ENCODE assay signal across 21 mouse cellular contexts in genomic region chr13:77408530-77408929, GRCm38 (mm10).
A peak's percentile ranks its signal among the peaks of the same experiment; 100 is the strongest.
DNase-seq lines count a peak whose midpoint lies in the region; ATAC-seq and TF ChIP-seq lines count a peak whose summit lies in the region.
"Had no signal": no experiment of that assay in that cellular context is flagged by ENCODE, and none has a peak within 500 bp of the region (broad histone marks: within the 10 kb centered on the region; RNA-seq: fewer than 3 reads in every experiment).

No protein-coding gene starts in this region.

- no peak overlapping the region for H3K9ac ChIP-seq in forebrain, postnatal 0 days
- H3K9ac ChIP-seq in forebrain, embryonic 14.5 days (ENCODE audit: low read length), result no peak overlapping the region
- H3K9ac ChIP-seq: forebrain, embryonic 13.5 days; lung, embryonic 15.5 days; neural tube, embryonic 12.5 days; stomach, embryonic 15.5 days had no signal

- no peak overlapping the region for H3K4me2 ChIP-seq in forebrain, postnatal 0 days (ENCODE audit: low read depth)
- no peak overlapping the region for H3K4me2 ChIP-seq in forebrain, embryonic 14.5 days (ENCODE audit: low read length)
- H3K4me2 ChIP-seq: forebrain, embryonic 13.5 days; liver, embryonic 11.5 days; lung, embryonic 15.5 days; neural tube, embryonic 12.5 days; stomach, embryonic 15.5 days had no signal

- H3K4me3 ChIP-seq in forebrain, postnatal 0 days (ENCODE audit: low read depth, low read length), result no peak overlapping the region
- no peak overlapping the region for H3K4me3 ChIP-seq in forebrain, embryonic 14.5 days (ENCODE audit: low read depth, low read length)
- H3K4me3 ChIP-seq in layer of hippocampus, adult 2 months, result no peak overlapping the region
- H3K4me3 ChIP-seq: forebrain, embryonic 13.5 days; lung, embryonic 15.5 days; megakaryocyte, embryonic 14.5 days; neural tube, embryonic 12.5 days; stomach, embryonic 15.5 days had no signal

- no peaks in the 10 kb centered on the region for H3K36me3 ChIP-seq in forebrain, postnatal 0 days (ENCODE audit: insufficient read depth)
- H3K36me3 ChIP-seq in forebrain, embryonic 14.5 days (ENCODE audit: control insufficient read depth, insufficient read depth, low read length), result no peaks in the 10 kb centered on the region
- H3K36me3 ChIP-seq: lung, embryonic 15.5 days; neural tube, embryonic 12.5 days; stomach, embryonic 15.5 days had no signal

- H3K9me3 ChIP-seq in forebrain, postnatal 0 days (ENCODE audit: low read length), result no peaks in the 10 kb centered on the region
- no peaks in the 10 kb centered on the region for H3K9me3 ChIP-seq in forebrain, embryonic 14.5 days (replicated peaks; ENCODE audit: control insufficient read depth, low read length)
- H3K9me3 ChIP-seq: forebrain, embryonic 13.5 days; lung, embryonic 15.5 days; megakaryocyte, embryonic 14.5 days; neural tube, embryonic 12.5 days; stomach, embryonic 15.5 days had no signal

- H3K27me3 ChIP-seq in forebrain, postnatal 0 days (ENCODE audit: insufficient read depth, low read length), result no peaks in the 10 kb centered on the region
- H3K27me3 ChIP-seq in forebrain, embryonic 14.5 days (replicated peaks; ENCODE audit: control insufficient read depth, insufficient read depth, low read length), result no peaks in the 10 kb centered on the region
- H3K27me3 ChIP-seq: forebrain, embryonic 13.5 days; lung, embryonic 15.5 days; megakaryocyte, embryonic 14.5 days; neural tube, embryonic 12.5 days; stomach, embryonic 15.5 days had no signal

- no peak for DNase-seq in forebrain, postnatal 0 days
- DNase-seq in forebrain, embryonic 14.5 days (ENCODE audit: low spot score), result no peak
- no peak for DNase-seq in layer of hippocampus, adult 2 months (ENCODE audit: low spot score in 2 of 2)
- no peak for DNase-seq in layer of hippocampus, adult 11-12 months (ENCODE audit: low spot score)
- DNase-seq in 3T3-L1 (ENCODE audit: low read depth, low spot score) (peak; percentile 38), NIH3T3 (ENCODE audit: low read depth) (peak; percentile 26)
- no peak for DNase-seq in Muller cell, postnatal 12 days (ENCODE audit: inconsistent ontology term)
- DNase-seq in frontal cortex, postnatal 14 days (ENCODE audit: low spot score in 2 of 2), result no peak
- DNase-seq: adrenal gland, postnatal 25 days; B cell, adult 2 months; cerebellum, adult 9-11 months; heart, adult 11 months; kidney, postnatal 25 days had no signal

- H3K4me1 ChIP-seq in forebrain, postnatal 0 days (ENCODE audit: insufficient read depth), result no peaks in the 10 kb centered on the region
- no peaks in the 10 kb centered on the region; the same call in 1 of the 2 replicates for H3K4me1 ChIP-seq in forebrain, embryonic 14.5 days (ENCODE audit: control insufficient read depth, insufficient read depth, low read length)
- H3K4me1 ChIP-seq: lung, embryonic 15.5 days; megakaryocyte, embryonic 14.5 days; neural tube, embryonic 12.5 days; stomach, embryonic 15.5 days had no signal

- 79% methylated on average over 3 of the region's 3 CpGs for WGBS in forebrain, postnatal 0 days
- 65% methylated on average over 3 of the region's 3 CpGs for WGBS in forebrain, embryonic 14.5 days

- no peak for ATAC-seq in forebrain, postnatal 0 days
- no peak for ATAC-seq in forebrain, embryonic 14.5 days
- ATAC-seq: activated CD4-positive, CD25-positive, alpha-beta regulatory T cell, adult 4 months; forebrain, embryonic 13.5 days; inflammation-experienced regulatory T-cells, adult 6 months had no signal

- TF ChIP-seq CTCF in forebrain, postnatal 0 days (IDR thresholded peaks at IDR 0.05; ENCODE audit: low read depth), result peak; percentile 44
- peak; percentile 59 for TF ChIP-seq CTCF in layer of hippocampus, adult 2 months (conservative IDR thresholded peaks at IDR 0.05)

- H3K27ac ChIP-seq in forebrain, postnatal 0 days (ENCODE audit: low read depth, low read length), result no peak overlapping the region
- no peak overlapping the region for H3K27ac ChIP-seq in forebrain, embryonic 14.5 days (ENCODE audit: low read depth, low read length)
- no peak overlapping the region for H3K27ac ChIP-seq in layer of hippocampus, adult 2 months
- H3K27ac ChIP-seq: forebrain, embryonic 13.5 days; lung, embryonic 15.5 days; neural tube, embryonic 12.5 days; stomach, embryonic 15.5 days had no signal

Comparison
In these comparisons a context has a peak if more than half of its experiments do, and no peak if none do; other contexts are left out.
1. DNase-seq: peak in 3T3-L1 (single experiment) and NIH3T3 (single experiment); none in forebrain, postnatal 0 days (single experiment), forebrain, embryonic 14.5 days (single experiment), layer of hippocampus, adult 2 months (0 of 2), layer of hippocampus, adult 11-12 months (single experiment), Muller cell, postnatal 12 days (single experiment) and frontal cortex, postnatal 14 days (0 of 2).